Mouse (Mus musculus): Measurements from ENCODE around the gene Rnf31.

Rnf31 gene

DNA sequence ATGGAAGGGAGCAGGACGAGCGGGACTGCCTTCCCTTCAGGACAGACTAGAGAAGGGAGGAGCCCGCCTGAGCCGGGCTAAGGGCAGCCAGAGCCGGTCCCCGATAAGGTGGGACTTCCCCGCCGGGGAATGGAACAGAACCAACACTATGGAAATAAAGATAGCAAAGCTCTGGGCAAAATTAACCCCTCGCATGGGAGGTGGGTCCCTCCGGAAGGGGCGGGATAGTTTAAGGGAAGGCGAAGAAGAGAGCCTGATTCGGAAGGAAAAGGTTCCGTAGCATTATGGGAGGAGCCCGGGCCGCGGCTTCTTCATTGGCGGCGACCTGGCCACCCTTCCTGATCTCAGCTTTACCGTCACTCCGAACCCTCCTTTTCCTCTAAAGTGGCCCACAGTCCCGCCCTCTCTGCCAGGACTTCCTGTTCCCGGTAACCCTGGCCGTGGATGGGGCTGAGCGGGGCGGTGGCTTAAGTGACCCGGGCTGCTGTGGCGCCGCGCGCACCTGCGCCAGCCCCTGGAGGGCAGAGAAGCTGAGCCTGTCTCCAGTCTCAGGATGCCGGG, at the start of gene Rnf31:
Gene Rnf31, plus strand, starts transcription at position 378 of the 561 bp plus-strand sequence.
- DNase-seq (ENCODE audit: low read depth, low spot score): peak; percentile 96

DNA sequence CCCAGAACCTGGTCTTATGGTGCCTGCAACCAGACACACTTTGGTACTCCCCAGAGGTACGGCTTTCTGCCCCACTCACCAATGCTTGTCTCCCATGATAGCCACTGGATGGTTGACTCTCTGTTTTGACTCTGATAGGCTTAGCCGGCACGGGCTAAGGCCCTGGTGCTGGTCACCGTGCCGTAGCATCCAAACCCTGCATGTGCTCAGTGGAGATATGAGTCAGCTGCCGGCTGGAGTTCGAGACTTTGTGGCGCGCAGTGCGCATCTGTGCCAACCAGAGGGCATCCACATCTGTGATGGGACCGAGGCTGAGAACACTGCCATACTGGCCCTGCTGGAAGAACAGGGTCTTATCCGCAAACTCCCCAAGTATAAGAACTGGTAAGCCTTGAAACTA, 49.2 kb upstream of the Rnf31 start:
- DNase-seq (ENCODE audit: low read depth, low spot score): no peak

- DNase-seq (ENCODE audit: low read depth, low spot score): no peak
Observed at GRCm38 (mm10) chr14:55544334-55544733, 47.2 kb upstream of the Rnf31 start.

- DNase-seq (ENCODE audit: low read depth, low spot score): no peak
Observed at GRCm38 (mm10) chr14:55550191-55550590, 41.3 kb upstream of the Rnf31 start.

GRCm38 (mm10) chr14:55551347-55551746, 40.2 kb upstream of the Rnf31 start:
- DNase-seq (ENCODE audit: low read depth, low spot score): peak; percentile 86

DNA sequence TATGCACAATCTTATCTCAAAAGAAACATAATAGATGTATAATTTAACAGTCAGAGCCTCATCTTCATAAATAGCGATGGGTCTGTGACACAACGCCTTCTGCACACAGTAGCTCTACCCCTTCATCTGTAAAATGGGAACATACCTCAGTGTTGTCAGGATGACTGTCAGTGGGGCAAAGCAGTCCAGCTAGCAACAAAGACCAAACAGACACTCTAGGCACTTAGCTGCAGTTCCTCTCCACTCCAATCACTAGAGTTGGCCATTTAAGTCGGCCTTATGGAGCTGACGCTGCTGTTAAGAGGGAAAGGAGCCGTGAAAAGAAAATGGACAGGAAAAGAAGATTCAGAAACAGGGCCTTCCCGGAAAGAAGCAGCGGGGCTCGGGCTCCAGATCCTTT, 39.7 kb upstream of the Rnf31 start:
- DNase-seq (ENCODE audit: low read depth, low spot score): peak; percentile 44

DNA sequence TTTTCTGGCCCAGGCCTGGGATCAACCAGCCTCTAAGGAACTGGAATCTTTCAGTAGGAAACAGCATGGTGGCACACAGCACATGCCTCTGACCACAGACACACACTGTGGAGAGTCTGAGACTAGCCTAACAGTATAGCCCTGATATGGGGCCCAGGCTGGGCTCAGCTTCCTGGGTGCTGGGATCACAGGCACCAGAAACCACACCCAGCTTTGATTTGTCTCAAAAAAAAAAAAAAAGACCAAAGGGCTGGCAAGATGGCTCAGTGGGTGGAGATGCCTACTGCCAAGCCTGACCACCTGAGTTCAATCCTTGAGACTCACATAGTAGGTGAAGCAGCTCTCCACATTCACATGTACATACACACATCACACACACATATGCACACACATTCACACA, 36.9 kb upstream of the Rnf31 start:
- no peak for DNase-seq (ENCODE audit: low read depth, low spot score)

DNA sequence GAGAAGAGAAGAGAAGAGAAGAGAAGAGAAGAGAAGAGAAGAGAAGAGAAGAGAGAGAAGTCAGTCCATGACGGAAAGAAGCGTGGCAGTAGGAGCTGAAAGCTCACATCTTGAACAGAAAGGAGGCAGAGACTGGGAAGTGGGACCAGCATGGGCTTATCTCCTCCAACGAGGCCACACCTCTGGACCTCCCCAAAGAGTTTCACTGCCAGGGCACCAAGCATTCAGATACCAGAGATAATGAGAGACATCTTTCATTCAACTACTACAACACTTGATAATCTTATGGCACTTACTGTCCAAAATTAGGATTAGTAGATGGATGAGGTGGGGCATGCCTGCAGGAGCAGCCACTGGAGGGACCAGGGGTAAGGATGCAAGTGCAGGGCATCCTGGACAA, 35.7 kb upstream of the Rnf31 start:
- no peak for DNase-seq (ENCODE audit: low read depth, low spot score)

GRCm38 (mm10) chr14:55557003-55557402, 34.5 kb upstream of the Rnf31 start:
- peak; percentile 85 for DNase-seq (ENCODE audit: low read depth, low spot score)

- no peak for DNase-seq (ENCODE audit: low read depth, low spot score)
Observed at GRCm38 (mm10) chr14:55557587-55557986, 33.9 kb upstream of the Rnf31 start.

- no peak for DNase-seq (ENCODE audit: low read depth, low spot score)
Observed at GRCm38 (mm10) chr14:55558740-55559448, 32.6 kb upstream of the Rnf31 start.

DNA sequence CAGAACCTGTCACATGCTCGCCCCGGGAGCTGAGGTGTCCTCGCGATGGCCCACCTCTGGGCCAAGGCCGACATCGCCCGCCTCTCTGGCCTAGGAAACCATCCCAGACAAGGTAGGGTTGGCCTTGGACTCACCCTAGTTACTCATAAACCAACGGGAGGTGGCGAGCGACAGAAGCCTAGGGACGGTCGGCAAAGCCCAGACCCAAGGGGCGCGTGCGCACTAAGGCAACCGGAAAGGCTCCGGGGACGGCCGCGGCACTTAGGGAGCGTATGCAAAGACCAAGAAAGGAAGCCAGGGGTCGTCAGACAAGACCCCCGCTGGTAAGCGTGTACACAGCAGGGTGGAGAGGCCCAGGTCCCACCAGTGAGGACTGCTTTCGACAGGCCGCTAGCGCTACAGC, 31.7 kb upstream of the Rnf31 start, which contains the start of gene Dcaf11:
Gene Dcaf11, plus strand, starts transcription at position 208 of the 403 bp plus-strand sequence.
- DNase-seq (ENCODE audit: low read depth, low spot score): peak; percentile 98

GRCm38 (mm10) chr14:55560202-55561073, 31.1 kb upstream of the Rnf31 start, which contains the start of gene A730061H03Rik:
A730061H03Rik (minus strand) TSS chr14:55560406.
- peak; percentile 100 for DNase-seq (ENCODE audit: low read depth, low spot score)

- DNase-seq (ENCODE audit: low read depth, low spot score): no peak
Observed at GRCm38 (mm10) chr14:55561860-55562259, 29.6 kb upstream of the Rnf31 start.

GRCm38 (mm10) chr14:55563249-55563648, 28.3 kb upstream of the Rnf31 start:
- no peak for DNase-seq (ENCODE audit: low read depth, low spot score)

DNA sequence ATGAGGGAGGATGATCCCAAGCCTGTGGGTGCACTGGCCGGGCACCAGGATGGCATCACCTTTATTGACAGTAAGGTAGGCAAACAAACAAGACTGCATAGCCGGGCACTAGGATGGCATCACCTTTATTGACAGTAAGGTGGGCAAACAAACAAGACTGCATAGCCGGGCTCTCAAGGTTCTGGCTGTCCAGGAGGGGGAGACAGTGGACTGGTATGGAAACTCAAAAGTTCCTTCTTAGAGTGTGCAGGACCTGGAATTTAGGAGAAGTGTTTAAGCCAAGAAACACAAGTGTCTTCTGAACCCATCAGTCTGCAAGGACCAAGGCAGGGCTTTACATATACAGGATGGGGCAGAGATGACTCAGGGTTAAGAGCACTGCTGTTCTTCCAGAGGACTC, 25.8 kb upstream of the Rnf31 start:
- DNase-seq (ENCODE audit: low read depth, low spot score): no peak

DNA sequence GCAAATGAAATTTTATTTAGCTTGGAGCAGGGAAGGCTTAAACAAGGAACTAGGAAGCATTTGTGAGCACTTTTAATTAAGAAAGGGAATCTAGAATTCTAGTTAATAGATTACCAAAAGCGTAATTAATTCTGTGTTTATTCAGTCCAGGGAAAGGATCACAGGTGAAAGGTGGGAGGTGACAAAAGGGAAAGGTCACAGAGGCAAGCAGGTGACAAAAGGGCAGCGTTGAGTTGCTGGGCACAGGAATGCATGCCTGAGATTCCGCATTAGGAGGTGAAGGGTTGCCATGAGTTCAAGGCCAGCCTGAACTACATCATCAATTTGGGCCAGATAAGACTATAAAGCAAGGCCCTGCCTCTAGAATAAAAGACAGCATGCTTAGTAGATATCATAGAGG, 24.0 kb upstream of the Rnf31 start:
- no peak for DNase-seq (ENCODE audit: low read depth, low spot score)

DNA sequence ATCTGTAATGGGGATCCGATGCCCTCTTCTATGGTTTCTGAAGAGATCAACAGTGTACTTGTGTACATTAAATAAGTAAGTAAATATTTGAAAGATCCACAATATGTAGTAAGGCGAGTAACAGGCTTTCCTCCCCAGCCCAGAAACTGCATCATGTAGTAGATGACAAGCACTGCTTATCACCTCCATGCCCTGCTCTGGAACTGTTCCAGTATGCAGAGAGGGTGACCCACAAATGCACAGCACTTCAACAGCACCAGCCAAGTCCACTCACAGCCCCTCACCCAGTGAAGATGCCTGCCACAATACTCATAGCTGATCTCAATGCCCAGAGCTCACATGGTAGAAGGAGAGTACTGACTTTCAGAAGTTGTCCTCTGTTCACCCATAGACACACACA, 20.9 kb upstream of the Rnf31 start:
- no peak for DNase-seq (ENCODE audit: low read depth, low spot score)

DNA sequence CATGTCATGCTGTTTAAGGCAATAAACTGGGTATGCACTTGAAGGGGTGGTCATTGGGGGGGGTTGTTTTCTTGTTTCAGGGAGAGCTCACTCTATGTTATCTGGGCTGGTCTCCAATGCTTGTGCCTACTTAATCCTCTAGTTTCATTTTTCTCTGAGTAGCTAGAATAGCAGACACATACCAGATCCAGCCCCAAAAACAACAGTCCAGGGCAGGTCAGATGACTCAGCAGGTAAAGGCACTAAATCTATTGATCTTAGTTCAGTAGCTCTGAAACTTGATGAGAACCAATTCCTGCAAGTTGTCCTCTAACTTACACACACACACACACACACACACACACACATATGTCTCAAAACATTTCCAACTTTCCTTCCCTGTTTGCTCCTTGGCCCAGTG, 19.7 kb upstream of the Rnf31 start:
- DNase-seq (ENCODE audit: low read depth, low spot score): no peak

DNA sequence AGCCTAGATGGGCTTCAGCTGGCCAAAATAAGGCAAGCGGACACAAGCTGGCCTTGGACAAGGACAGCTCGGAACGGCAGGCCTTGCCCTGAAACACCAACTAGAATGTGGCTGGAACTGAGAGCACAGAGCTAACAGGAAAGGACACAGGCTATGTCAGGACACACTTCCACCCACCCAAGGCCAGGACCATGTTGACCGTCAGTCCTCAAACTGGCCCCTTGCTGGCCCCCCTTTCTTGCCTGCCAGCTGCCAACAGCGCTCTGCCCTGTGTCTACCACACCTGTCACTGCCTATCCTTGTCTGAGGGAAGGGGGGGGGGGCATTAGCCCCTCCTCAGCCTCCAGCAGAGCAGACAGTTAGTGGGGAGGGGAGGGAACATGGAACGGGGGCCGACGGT, 16.2 kb upstream of the Rnf31 start, which contains the start of gene Fitm1:
Gene Fitm1, plus strand, starts transcription at position 316 of the 400 bp plus-strand sequence.
- no peak for DNase-seq (ENCODE audit: low read depth, low spot score)

- no peak for DNase-seq (ENCODE audit: low read depth, low spot score)
Observed at GRCm38 (mm10) chr14:55575711-55576110, 15.8 kb upstream of the Rnf31 start.

GRCm38 (mm10) chr14:55576376-55576775, 15.1 kb upstream of the Rnf31 start:
- no peak for DNase-seq (ENCODE audit: low read depth, low spot score)
